Mouse (Mus musculus) embryo, embryonic 10 days (tissue): ENCODE measurements around the gene Galnt18.

Source experiments
- DNase-seq: peaks from one replicate; pipeline ENCODE4 v3.0.0-alpha.2; 2015; ENCODE audit warnings: low spot score

Galnt18 gene

DNA sequence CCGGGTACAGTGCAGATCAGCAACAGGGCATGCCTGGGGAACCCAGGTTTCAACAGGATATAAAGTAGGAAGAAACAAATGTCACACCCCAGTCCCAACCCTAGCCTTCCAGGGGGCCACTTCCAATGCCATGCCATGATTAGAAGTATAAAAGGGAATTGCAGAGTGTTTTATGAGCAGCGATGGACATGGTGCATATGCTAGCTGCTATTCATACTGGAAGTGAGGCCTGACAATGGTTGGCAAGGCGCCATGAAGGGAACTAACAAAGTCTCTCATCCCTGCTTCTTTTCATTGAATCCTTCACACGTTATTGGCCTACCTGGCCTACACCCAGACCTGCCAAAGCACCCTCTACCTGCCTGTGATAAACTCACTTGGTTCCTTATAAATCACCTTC lies 295.9 kb downstream of the Galnt18 start:
- no peak for DNase-seq

DNA sequence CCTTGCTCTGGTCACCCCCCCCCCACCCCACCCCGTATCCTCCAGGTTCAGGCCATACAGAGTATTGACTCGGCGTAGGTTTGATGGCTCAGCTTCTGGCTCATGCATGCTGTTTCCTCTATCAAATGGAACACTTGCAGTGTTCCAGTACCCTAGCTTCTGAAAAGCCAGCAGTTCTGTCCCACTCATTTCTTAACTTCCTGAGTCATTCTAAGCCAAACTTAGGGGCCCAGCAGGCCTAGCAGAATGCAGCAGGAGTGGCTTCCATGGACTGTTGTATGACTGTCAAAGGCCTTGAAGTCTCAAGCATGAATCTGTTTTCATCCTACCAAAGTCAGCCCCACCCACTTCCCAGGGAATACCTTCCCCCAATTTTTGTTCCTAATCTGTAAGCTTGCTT lies 296.5 kb downstream of the Galnt18 start:
- DNase-seq: no peak

DNA sequence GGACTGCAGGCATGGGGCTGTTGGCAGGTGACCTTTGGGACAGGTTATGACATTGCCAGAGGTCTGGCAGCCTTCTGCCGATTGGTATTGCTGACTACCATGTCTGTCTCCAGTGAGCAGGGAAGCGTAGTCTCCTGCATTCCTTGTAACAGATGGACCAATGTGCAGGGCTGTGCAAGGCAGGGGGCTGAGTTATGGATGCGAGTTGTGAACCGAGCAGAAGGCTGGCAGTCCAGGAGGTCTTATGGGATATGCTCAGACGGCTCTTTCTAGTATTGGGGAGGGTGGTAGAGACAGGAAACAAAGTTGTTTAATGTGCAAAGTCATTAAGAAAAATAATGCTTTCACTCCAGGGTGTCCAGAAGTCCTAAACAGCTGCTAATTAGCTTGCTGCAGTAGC lies 312.1 kb downstream of the Galnt18 start:
- no peak for DNase-seq

DNA sequence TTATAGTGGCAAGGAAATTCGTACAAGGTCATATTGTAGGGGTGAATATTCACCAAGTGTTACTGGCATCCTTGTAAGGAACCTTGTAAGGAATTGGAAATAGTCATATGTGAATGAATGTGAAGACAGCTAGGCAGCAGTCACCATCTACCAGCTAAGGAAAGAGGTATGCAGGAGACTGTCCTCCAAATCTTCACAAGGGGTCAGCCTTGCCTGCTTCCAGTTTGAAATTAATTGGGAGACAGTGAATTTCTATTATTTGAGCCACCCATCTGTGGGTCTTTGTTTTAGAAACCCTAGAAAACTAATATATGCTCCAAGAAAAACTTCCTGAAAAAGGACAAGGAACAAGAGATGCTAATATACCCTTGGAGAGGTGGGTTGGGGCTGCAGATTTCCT lies 313.1 kb downstream of the Galnt18 start:
- no peak for DNase-seq

DNA sequence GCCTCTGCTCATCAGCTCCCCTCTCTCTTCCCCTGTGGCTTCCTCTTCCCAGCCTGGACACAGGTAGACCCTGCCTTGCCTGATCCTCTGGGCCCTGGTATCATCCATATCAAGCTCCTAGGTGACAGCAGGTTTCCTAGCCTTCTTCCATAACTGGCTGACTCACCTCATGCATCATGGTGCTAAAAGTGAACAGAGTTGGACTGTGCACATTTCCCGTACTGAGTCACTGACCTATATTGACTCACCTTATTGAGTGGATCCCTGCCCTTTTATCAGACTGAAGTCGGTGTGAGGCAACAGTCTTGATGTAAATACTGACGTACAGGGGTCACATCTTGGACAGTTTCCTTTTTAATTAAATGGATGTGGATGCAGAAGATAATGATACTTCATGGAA lies 313.7 kb downstream of the Galnt18 start:
- no peak for DNase-seq

DNA sequence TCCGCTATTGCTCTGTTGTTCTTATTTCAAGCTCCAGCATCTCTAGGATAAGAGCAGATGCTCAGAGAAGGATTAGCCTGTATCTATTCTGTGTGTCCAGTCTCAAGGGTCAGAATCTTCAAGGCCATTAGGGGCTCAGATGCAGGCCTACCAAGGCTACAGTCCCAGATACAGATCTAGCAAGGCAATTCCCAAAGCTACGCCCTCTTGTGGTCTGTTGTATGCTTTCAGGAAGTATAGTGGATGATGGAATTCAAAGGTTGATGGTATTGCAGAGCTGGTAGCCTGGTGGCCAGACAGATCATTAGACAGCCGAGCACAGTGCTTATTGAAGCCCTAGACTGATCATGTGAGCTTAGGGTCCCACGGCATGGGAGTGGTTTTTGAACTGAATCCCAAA lies 320.1 kb downstream of the Galnt18 start:
- peak; percentile 24 for DNase-seq

DNA sequence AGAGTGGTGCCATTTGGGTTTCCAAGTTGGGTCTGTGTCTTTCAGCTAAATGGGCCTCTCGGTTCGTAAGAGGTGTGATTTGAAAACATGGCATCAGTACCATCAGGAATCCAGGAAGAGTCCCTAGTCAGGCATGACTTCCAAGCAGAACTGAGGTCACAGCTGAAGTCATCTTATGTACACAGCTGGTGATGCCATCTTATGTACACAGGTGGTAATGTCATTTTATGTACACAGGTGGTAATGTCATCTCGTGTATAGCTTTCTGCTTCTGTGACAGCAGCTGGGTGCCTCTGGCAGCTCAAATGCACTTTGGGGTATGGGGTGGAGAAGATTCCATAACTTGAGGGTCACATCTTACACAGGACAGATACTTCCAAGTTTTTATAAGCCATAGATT lies 323.8 kb downstream of the Galnt18 start:
- DNase-seq: peak; percentile 34

DNA sequence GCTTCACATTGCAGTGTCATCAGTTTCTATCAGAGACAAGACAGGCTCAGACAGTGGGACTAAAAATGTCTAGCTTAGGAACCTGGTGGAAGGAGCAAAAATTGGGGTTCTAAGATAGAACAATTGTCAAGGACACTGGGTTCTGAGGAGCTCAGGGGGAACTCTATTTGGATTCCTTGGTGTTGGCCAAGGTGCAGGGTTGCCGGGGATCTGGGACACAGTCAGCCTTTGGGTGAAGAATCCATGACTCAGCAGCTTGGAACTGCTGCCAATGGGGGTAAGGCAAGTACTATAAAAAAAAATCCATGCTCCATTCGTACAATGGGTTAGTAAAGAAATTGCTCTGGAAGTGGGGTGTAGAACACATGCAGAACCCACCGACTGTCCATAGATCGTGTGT lies 324.2 kb downstream of the Galnt18 start:
- no peak for DNase-seq

DNA sequence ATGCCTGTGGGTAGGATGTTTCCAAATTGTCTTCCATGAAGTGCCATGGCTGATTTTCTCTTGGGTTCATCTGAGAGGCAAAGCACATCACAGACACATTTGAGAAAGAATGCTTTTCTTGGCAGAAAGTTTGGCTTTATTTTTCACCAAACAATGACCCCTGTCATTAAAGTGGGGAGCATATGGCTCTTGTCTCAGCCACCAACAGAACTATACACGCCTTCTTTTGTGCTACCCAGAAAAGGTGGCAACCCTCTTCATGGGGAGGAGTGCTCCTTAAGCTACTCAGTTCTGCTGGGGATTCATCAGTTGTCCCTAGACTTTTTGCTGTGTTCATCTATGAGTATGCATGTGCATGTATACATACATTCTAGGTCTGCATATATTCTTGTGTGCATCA lies 327.8 kb downstream of the Galnt18 start:
- DNase-seq: no peak

DNA sequence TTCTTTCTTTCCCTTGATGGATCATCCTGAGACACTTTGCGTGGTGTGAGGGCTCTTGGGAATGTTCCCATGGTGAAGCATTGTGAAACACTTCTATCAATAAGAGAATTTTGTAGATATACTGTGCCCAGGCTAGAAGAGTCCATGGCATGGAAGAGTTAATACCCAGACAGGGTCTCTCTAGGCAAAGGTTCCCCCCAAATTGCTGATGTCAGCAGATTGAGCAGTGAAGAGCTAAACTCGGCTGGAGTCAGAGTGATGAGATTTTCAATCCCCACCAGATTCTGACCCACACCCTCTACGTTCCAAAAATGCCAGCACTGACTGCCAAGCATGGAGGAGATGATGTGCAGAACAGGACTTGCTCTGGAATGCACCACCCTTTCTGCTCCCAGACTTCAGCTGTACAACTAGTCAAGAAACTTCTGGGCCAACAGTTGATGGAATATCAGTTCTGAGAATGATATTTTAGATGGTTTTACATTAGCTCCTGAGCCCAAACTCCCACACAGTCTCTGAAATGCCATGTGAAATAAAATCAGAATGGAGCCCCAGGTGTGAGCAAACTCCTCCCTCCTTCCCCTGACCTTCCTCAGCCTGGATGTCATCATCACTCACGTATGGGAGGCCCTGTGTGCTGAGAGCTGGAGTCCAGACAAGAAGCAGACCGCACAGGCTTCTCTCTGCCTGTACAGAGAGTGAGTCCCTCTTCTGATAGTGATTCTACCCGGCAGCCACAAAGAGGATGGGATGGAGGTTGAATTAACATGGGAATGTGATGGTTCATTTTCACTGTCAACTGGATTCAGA lies 329.3 kb downstream of the Galnt18 start:
- no peak for DNase-seq

DNA sequence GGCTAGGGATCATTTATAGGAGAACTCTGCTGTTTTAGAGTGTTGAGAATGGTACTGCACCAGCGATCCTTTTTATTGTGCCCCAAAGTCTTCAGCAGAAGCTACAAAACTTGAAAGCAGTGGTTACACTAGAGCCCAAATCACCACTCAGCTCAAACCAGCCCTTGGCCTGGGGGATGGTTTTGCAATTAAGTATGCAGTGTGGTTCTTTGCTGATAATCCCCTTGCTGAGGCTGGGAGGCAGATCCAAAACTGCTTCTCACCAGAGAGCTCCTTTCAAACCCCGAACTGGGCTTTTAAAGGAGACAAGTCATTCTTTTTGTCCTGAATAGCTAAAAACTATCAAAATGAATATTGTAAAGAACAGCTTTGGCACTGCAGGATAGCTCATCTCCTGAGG lies 346.6 kb downstream of the Galnt18 start:
- DNase-seq: no peak

DNA sequence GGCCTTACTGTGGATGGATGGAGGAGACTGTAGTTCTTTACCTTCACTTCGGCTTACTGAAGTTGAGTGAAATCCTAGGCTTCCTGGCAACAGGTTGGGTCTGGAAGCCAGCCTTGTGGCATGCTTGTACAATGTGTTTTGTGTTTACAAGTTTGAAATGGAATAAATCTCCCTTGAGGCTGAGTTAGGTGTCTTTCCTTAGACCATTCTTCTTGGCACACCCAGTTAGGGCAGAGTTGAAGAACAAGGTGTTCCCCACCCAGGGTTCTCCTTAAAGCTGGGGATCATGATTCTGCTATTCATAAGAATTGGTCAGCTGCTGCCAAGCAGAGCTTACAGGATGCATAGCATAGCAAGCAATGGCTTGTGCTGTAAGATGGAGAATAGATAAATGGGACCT lies 352.4 kb downstream of the Galnt18 start:
- no peak for DNase-seq
